Mouse (Mus musculus) heart, embryonic 14.5 days (tissue): Measurements from ENCODE around the gene Rev1. TPM values are rescaled to one million over a fixed set of nuclear protein-coding genes. Genes with fewer than 3 reads are reported as not detected.
"Not testable (repeated sequence)": the region's sequence is repeated elsewhere in the genome, so short reads cannot be mapped to it uniquely, and the experiment has no call there.

Source experiments
- ATAC-seq: fragments of 200-750 bp; cut with Nextera tagmentation; 2 replicates; pipeline ENCODE4 v1.8.0; 2017; ENCODE audit warnings: low read depth, moderate TSS enrichment; ENCODE audit not compliant: insufficient number of reproducible peaks, insufficient read depth, low FRiP score
- H3K27ac ChIP-seq, 2 experiments: fragments of 200-500 bp in 1 of 2; fragments of 300-500 bp in 1 of 2; sonication (generic) in 1 of 2; replicated peaks in 1 of 2; 2 replicates each; pipeline ENCODE4 v1.5.1; 2012 to 2014; ENCODE audit warnings: low read depth in 2 of 2, low read length in 2 of 2, control low read depth in 1 of 2, mild to moderate bottlenecking in 1 of 2, mixed read lengths in 1 of 2; ENCODE audit not compliant: control insufficient read depth in 1 of 2, insufficient read depth in 1 of 2
- H3K27me3 ChIP-seq: fragments of 300-500 bp; sonication (generic); 2 replicates; pipeline ENCODE4 v1.6.1; 2014; ENCODE audit warnings: mild to moderate bottlenecking, low read length, control low read depth; ENCODE audit not compliant: control insufficient read depth, insufficient read depth
- H3K36me3 ChIP-seq: fragments of 300-500 bp; sonication (generic); 2 replicates; pipeline ENCODE4 v1.6.1; 2014; ENCODE audit warnings: mild to moderate bottlenecking, control low read depth, low read length, mixed read lengths; ENCODE audit not compliant: control insufficient read depth, insufficient read depth
- H3K4me1 ChIP-seq, 2 experiments: fragments of 200-500 bp in 1 of 2; fragments of 300-500 bp in 1 of 2; sonication (generic) in 1 of 2; 2 replicates each; pipeline ENCODE4 v1.6.1; 2012 to 2014; ENCODE audit warnings: low read length in 2 of 2, control low read depth in 1 of 2, mixed read lengths in 1 of 2; ENCODE audit not compliant: control insufficient read depth in 2 of 2, insufficient read depth in 2 of 2
- H3K4me2 ChIP-seq: fragments of 300-500 bp; sonication (generic); 2 replicates; pipeline ENCODE4 v1.6.1; 2014; ENCODE audit warnings: mild to moderate bottlenecking, low read length
- H3K4me3 ChIP-seq, 2 experiments: fragments of 200-500 bp in 1 of 2; fragments of 300-500 bp in 1 of 2; sonication (generic) in 1 of 2; 2 replicates each; pipeline ENCODE4 v1.5.1; 2012 to 2014; ENCODE audit warnings: low read length in 2 of 2, mild to moderate bottlenecking in 2 of 2, control low read depth in 1 of 2, low read depth in 1 of 2, moderate library complexity in 1 of 2; ENCODE audit not compliant: control insufficient read depth in 1 of 2, insufficient read depth in 1 of 2
- H3K9ac ChIP-seq: fragments of 300-500 bp; sonication (generic); 2 replicates; pipeline ENCODE4 v1.6.1; 2014; ENCODE audit warnings: mild to moderate bottlenecking, low read length
- H3K9me3 ChIP-seq: fragments of 300-500 bp; sonication (generic); 2 replicates; pipeline ENCODE4 v1.6.1; 2016; ENCODE audit warnings: low read length, control low read depth; ENCODE audit not compliant: control insufficient read depth
- WGBS: fragments of 180-500 bp; shearing (Covaris S2); extraction: QIAGEN DNeasy Blood & Tissue Kit; methylation state at CpG from one replicate; pipeline ENCODE4 v1.1.7; 2014; 5-methylcytosine and 5-hydroxymethylcytosine counted together
- polyA plus RNA-seq: library from polyadenylated mRNA; unstranded; fragments of >200 nt; fragmentation: Nextera tagmentation; extraction: Ambion mirVana; gene quantifications from 2 replicates; pipeline ENCODE4 v1.2.1, GENCODE M21; 2014

Rev1 gene
- polyA plus RNA-seq, 1 experiment from 2014 or later = 20.3 TPM

DNA sequence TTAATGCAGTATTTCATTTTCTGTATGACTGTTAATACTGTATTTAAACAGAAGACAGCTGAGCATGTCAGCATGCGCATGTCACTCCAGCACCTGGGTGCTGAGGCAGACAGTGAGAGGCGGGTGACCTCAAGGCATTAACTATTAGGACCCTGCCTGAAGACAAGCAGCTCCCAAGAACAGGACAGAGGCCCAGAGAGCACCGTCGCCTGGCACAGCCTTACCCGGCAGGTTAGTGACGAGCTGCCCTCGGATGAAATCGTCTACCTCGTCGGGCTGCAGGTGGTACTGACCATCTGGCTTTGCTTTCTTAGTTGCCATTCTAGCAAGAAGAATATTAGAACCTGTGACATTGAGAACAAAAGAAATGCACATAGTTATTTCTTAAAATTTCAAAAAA, 62.3 kb downstream of the Rev1 start:
- Histone ChIP-seq H3K9ac (no peak overlapping the region), H3K9me3 (no peaks in the 10 kb centered on the region), H3K4me3 (no peak overlapping the region), H3K36me3 (peaks cover 73% of the 10 kb centered on the region), H3K27me3 (no peaks in the 10 kb centered on the region), H3K27ac (no peak overlapping the region), H3K4me1 (peaks cover 2 to 3% of the 10 kb centered on the region in 2 experiments; a peak in 1 of 4 replicates), H3K4me2 (no peak overlapping the region)
- 95% methylated on average over 10 of the region's 10 CpGs for WGBS
- ATAC-seq = no peak

GRCm38 (mm10) chr1:38062156-38062555, 67.4 kb downstream of the Rev1 start:
- not testable (repeated sequence) for H3K4me3 ChIP-seq, H3K9me3 ChIP-seq, H3K9ac ChIP-seq, H3K27me3 ChIP-seq, H3K4me1 ChIP-seq, H3K4me2 ChIP-seq, H3K27ac ChIP-seq, ATAC-seq
- peaks cover 86% of the 10 kb centered on the region for H3K36me3 ChIP-seq
- 81% methylated on average over 2 of the region's 2 CpGs for WGBS

DNA sequence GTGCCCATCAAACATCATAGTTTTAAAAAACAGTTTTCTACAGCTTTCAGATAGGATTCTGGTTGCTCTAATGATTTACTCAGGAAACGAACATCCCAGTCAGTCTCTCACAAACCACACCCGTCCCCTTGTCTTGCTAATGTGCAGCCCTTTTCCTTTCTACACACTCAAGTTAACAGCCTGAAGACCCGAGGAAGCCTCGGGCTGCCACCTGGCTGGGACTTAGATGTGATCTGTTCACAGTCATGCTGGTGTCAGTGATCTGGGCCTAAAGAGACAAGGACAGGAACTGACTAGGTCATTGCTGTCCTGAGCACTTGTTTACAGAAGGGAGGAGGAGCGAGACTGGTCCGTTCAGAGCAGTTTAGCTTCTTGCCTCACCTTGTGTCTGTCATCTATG, 71.2 kb downstream of the Rev1 start:
- no peak overlapping the region for H3K4me2 ChIP-seq
- peaks cover 88% of the 10 kb centered on the region for H3K36me3 ChIP-seq
- no peak overlapping the region for H3K9ac ChIP-seq
- H3K4me3 ChIP-seq = no peak overlapping the region
- no peak for ATAC-seq
- no peaks in the 10 kb centered on the region for H3K27me3 ChIP-seq
- H3K9me3 ChIP-seq = no peaks in the 10 kb centered on the region
- no peak overlapping the region for H3K27ac ChIP-seq
- 74% methylated on average over 6 of the region's 6 CpGs for WGBS
- H3K4me1 ChIP-seq = no peaks in the 10 kb centered on the region

DNA sequence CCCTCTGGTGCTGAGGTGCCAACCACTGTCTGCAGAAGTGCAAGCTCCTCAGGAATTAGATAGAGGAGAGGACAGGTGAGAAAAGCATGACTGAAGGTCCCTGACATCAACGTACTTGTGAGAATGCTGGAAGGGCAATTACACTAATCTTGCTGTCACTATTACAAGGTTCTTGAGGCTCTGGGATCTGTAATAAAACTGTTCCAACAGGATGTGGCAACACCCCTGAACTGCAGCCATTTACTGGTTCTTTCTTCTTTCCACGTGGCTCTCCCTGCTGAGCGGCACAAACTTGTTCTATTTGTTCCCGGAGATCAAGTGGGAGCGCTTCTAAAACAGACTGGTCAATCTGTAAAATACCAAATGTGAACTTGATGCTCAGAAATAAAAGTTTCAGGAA, 74.4 kb downstream of the Rev1 start:
- 88% methylated on average over 5 of the region's 5 CpGs for WGBS
- no peak for ATAC-seq
- Histone ChIP-seq H3K4me1 (no peaks in the 10 kb centered on the region), H3K4me3 (no peak overlapping the region), H3K9ac (no peak overlapping the region), H3K27me3 (no peaks in the 10 kb centered on the region), H3K4me2 (no peak overlapping the region), H3K27ac (no peak overlapping the region), H3K9me3 (no peaks in the 10 kb centered on the region), H3K36me3 (peaks cover 95% of the 10 kb centered on the region)

DNA sequence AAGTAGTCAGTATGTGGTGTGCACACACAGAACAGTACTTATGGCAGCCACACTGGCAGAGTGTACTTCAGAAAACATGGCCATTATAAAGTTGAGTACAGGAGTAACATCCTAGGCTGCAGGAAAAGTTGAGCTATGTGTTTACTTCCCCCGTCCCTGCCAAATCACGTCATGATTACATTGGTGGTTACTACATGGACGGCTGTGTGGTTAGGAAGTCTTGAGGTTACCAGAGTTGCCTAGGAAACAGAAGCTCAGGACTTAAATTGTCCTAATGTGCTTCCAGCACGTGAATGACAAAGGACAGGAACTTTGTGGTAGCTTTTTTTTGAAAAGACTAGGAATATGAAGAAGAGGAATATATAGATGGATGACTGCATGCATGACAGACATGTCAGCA, 80.0 kb downstream of the Rev1 start:
- 79% methylated on average over 4 of the region's 4 CpGs for WGBS
- H3K4me2 ChIP-seq = no peak overlapping the region
- no peak overlapping the region for H3K9ac ChIP-seq
- H3K27me3 ChIP-seq = no peaks in the 10 kb centered on the region
- H3K4me1 ChIP-seq = no peaks in the 10 kb centered on the region
- H3K36me3 ChIP-seq = peaks cover 99% of the 10 kb centered on the region
- no peak for ATAC-seq
- H3K27ac ChIP-seq = no peak overlapping the region
- no peaks in the 10 kb centered on the region for H3K9me3 ChIP-seq
- H3K4me3 ChIP-seq = no peak overlapping the region

GRCm38 (mm10) chr1:38048121-38048520, 81.5 kb downstream of the Rev1 start:
- Histone ChIP-seq H3K9me3 (no peaks in the 10 kb centered on the region), H3K4me3 (no peak overlapping the region), H3K36me3 (peaks cover 97% of the 10 kb centered on the region), H3K27me3 (no peaks in the 10 kb centered on the region), H3K4me1 (no peaks in the 10 kb centered on the region), H3K9ac (no peak overlapping the region), H3K27ac (no peak overlapping the region), H3K4me2 (no peak overlapping the region)
- 90% methylated on average over 3 of the region's 3 CpGs for WGBS
- no peak for ATAC-seq

DNA sequence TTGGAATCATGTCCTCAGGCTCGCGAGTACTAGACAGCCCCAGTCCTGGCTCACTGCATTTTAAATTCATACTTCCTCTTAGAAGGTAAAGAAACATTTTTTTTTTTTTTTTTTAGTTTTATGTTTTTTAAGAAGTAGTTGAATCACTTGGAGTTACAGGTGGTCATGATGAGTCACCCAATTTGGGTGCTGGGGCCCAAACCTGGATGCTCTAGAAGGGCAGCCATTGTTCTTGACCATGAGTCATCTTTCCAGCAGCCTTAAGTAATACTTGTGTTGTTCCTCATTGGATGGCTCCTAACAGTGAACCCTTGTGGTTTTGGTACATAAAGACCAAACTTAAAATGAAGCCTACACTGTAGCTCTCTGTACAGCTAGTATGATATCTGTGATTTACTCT, 90.7 kb downstream of the Rev1 start:
- Histone ChIP-seq H3K4me3 (no peak overlapping the region), H3K27me3 (no peaks in the 10 kb centered on the region), H3K4me2 (no peak overlapping the region), H3K36me3 (peaks cover 93% of the 10 kb centered on the region), H3K4me1 (no peaks in the 10 kb centered on the region), H3K27ac (no peak overlapping the region), H3K9ac (no peak overlapping the region), H3K9me3 (no peaks in the 10 kb centered on the region)
- 94% methylated on average over 2 of the region's 2 CpGs for WGBS
- ATAC-seq = no peak

DNA sequence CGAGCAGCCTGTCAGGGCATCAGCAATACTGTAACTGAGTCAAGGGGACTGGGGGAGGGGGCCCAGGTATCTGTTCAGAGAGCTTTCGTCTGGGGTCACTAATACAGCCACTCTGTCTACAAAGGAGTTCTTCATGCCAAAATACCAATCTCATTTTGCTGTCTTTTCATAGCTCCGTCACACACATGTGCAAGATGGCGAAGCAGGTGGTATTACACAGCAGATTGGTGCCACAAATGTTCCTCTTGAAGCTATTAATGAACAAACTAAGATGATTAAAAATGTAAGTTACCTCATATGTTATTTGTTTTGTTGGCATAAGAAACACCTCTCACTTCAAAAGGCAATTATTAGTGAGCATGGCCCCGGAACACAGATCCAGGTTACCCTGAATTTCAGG, 92.2 kb downstream of the Rev1 start:
- no peak for ATAC-seq
- Histone ChIP-seq H3K9ac (no peak overlapping the region), H3K4me3 (no peak overlapping the region), H3K9me3 (no peaks in the 10 kb centered on the region), H3K4me2 (no peak overlapping the region), H3K27me3 (no peaks in the 10 kb centered on the region), H3K36me3 (peaks cover 95% of the 10 kb centered on the region), H3K4me1 (no peaks in the 10 kb centered on the region), H3K27ac (no peak overlapping the region)
- WGBS = 76% methylated on average over 5 of the region's 5 CpGs
